Comparison of ENCODE assay signal across 9 mouse cellular contexts in the genomic region with DNA sequence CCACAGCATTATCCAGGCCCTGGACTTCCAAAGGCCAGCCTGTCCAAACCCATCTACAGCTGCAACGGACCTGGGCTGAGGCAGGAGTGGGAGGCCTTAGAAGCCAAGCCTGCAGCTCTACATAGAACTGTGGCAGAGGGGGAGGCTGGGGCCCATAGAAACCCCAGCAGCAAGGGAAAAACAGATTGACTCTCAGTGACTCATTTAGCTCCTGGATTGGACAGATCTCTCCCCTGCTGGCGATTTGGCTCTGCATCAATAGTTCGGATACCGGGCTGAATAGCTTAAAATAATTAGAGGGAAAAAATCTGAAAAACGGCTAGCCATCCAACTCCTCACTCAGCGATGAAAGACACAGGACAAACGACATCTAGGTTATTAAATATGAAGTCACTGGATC.
DNase-seq lines count a peak whose midpoint lies in the region; ATAC-seq and TF ChIP-seq lines count a peak whose summit lies in the region.
"Had no signal": no experiment of that assay in that cellular context is flagged by ENCODE, and none has a peak within 500 bp of the region (broad histone marks: within the 10 kb centered on the region; RNA-seq: fewer than 3 reads in every experiment).

No protein-coding gene starts in this region.

- dilution Hi-C loops in CH12.LX (cut with MboI; ENCODE audit: extremely low pct_ligation_motif_present, extremely low pct_unique_long_range_greater_than_20kb, low sequenced_read_pairs) = no loop called here

- H3K79me2 ChIP-seq in CH12.LX (replicated peaks; ENCODE audit: control insufficient read depth, extremely low read depth, insufficient read depth, poor library complexity, severe bottlenecking) = no peaks in the 10 kb centered on the region

- no peak overlapping the region for H3K4me3 ChIP-seq in CH12.LX (replicated peaks in 1 of 3; ENCODE audit: low read depth in 2 of 3, low read length in 2 of 3, poor library complexity in 1 of 3)
- H3K4me3 ChIP-seq: lung, embryonic 15.5 days had no signal

- no peak overlapping the region; the same call in 1 of the 2 replicates for H3K9ac ChIP-seq in CH12.LX (ENCODE audit: insufficient read depth, low read depth)
- H3K9ac ChIP-seq: lung, embryonic 15.5 days had no signal

- no peaks in the 10 kb centered on the region for H3K9me3 ChIP-seq in CH12.LX (replicated peaks; ENCODE audit: low read length)
- H3K9me3 ChIP-seq: lung, embryonic 15.5 days had no signal

- no peaks in the 10 kb centered on the region for H3K36me3 ChIP-seq in CH12.LX (replicated peaks in 1 of 2; ENCODE audit: control insufficient read depth in 1 of 2, insufficient read depth in 1 of 2, low read length in 1 of 2)
- H3K36me3 ChIP-seq: lung, embryonic 15.5 days had no signal

- no peak for TF ChIP-seq RAD21 in CH12.LX (IDR thresholded peaks at IDR 0.05; ENCODE audit: low read depth, low read length)

- DNase-seq in CH12.LX (ENCODE audit: extremely low read depth) = peak; percentile 75
- peak; percentile 69 for DNase-seq in cerebellum, adult 11-12 months
- peak; percentile 13 to 26 for DNase-seq in frontal cortex, postnatal 36 days (ENCODE audit: low spot score in 2 of 2)
- DNase-seq in left cerebral cortex, postnatal 36 days (ENCODE audit: low spot score in 2 of 2) = peak; percentile 17 to 31
- DNase-seq in ovary, postnatal 10 days (ENCODE audit: low spot score) = no peak
- DNase-seq in gastrocnemius, postnatal 14 days = no peak
- no peak for DNase-seq in lung, postnatal 25 days (ENCODE audit: low spot score)

- no peaks in the 10 kb centered on the region for H3K27me3 ChIP-seq in CH12.LX (replicated peaks)
- H3K27me3 ChIP-seq: lung, embryonic 15.5 days had no signal

- no peak for TF ChIP-seq CTCF in CH12.LX (conservative IDR thresholded peaks at IDR 0.05 in 1 of 2, IDR thresholded peaks at IDR 0.05 in 1 of 2; ENCODE audit: low read depth in 2 of 2, low read length in 2 of 2)

- peaks cover 19 to 40% of the 10 kb centered on the region in 2 experiments for H3K4me1 ChIP-seq in CH12.LX (ENCODE audit: control insufficient read depth in 1 of 2, insufficient read depth in 2 of 2)
- H3K4me1 ChIP-seq: lung, embryonic 15.5 days had no signal

- H3K27ac ChIP-seq in CH12.LX (ENCODE audit: insufficient read depth, low read depth) = no peak overlapping the region
- H3K27ac ChIP-seq: lung, embryonic 15.5 days had no signal

- TF ChIP-seq POLR2A in CH12.LX (IDR thresholded peaks at IDR 0.05; ENCODE audit: low read depth, low read length) = no peak

- peak; percentile 77 for TF ChIP-seq EP300 in CH12.LX (IDR thresholded peaks at IDR 0.05; ENCODE audit: low read length)

- intact Hi-C loops in left cerebral cortex, postnatal 36 days (cut with DNase I) = no loop called here
- intact Hi-C loops in gastrocnemius, postnatal 14 days (cut with DNase I; ENCODE audit: low total_unique reads) = no loop called here

- in situ Hi-C loops in CH12.LX (cut with MboI; ENCODE audit: low pct_ligation_motif_present, low pct_unique_long_range_greater_than_20kb, low sequenced_read_pairs) = no loop called here

- ATAC-seq in megakaryocyte progenitor cell, adult 5-6 weeks (replicated peaks; ENCODE audit: poor library complexity) = no peak

- H3K4me2 ChIP-seq in CH12.LX (ENCODE audit: insufficient read depth, low read depth, poor library complexity, severe bottlenecking) = no peak overlapping the region
- H3K4me2 ChIP-seq: lung, embryonic 15.5 days had no signal

TF ChIP-seq in CH12.LX, 34 proteins besides CTCF, POLR2A, EP300 and RAD21:
- TF ChIP-seq E2F4 (IDR thresholded peaks at IDR 0.05; ENCODE audit: insufficient replicate concordance, low read depth, low read length) (no peak), ZNF384 (IDR thresholded peaks at IDR 0.05; ENCODE audit: low read depth, low read length) (no peak), ETS1 (conservative IDR thresholded peaks at IDR 0.05; ENCODE audit: low read depth, low read length) (peak; percentile 51; the same call in 1 of the 2 replicates), SIN3A (IDR thresholded peaks at IDR 0.05; ENCODE audit: low read length) (0 out of 2 replicates have a peak, but pooled peaks have one; percentile 42), RCOR1 (conservative IDR thresholded peaks at IDR 0.05; ENCODE audit: low read depth, low read length) (no peak), TCF12 (IDR thresholded peaks at IDR 0.05; ENCODE audit: low read depth, low read length) (peak; percentile 34; the same call in 1 of the 2 replicates), SMC3 (IDR thresholded peaks at IDR 0.05; ENCODE audit: low read depth, low read length) (peak; percentile 15; the same call in 1 of the 2 replicates), JUND (conservative IDR thresholded peaks at IDR 0.05; ENCODE audit: low read depth, low read length) (peak; percentile 65; the same call in 1 of the 2 replicates), BHLHE40 (IDR thresholded peaks at IDR 0.05; ENCODE audit: low read depth, low read length) (peak; percentile 41; the same call in 1 of the 2 replicates), JUN (IDR thresholded peaks at IDR 0.05; ENCODE audit: insufficient read depth, low read depth, low read length) (peak; percentile 58; the same call in 1 of the 2 replicates), TBP (conservative IDR thresholded peaks at IDR 0.05; ENCODE audit: low read depth, low read length) (0 out of 2 replicates have a peak, but pooled peaks have one; percentile 12), USF1 (IDR thresholded peaks at IDR 0.05; ENCODE audit: low read depth, low read length) (no peak), GABPA (IDR thresholded peaks at IDR 0.05; ENCODE audit: insufficient replicate concordance, low read depth, low read length) (no peak), NRF1 (IDR thresholded peaks at IDR 0.05; ENCODE audit: low read depth, low read length) (no peak), USF2 (conservative IDR thresholded peaks at IDR 0.05; ENCODE audit: low read depth, low read length) (no peak), ZMIZ1 (IDR thresholded peaks at IDR 0.05; ENCODE audit: low read depth, low read length) (no peak), MXI1 (IDR thresholded peaks at IDR 0.05; ENCODE audit: low read depth, low read length) (0 out of 2 replicates have a peak, but pooled peaks have one; percentile 4), IRF4 (IDR thresholded peaks at IDR 0.05; ENCODE audit: low read depth, low read length) (peak; percentile 93), MYC (IDR thresholded peaks at IDR 0.05; ENCODE audit: low read depth, low read length) (no peak), ZKSCAN1 (IDR thresholded peaks at IDR 0.05; ENCODE audit: borderline replicate concordance, low read depth, low read length) (no peak), MEF2A (IDR thresholded peaks at IDR 0.05; ENCODE audit: borderline replicate concordance, low read depth, low read length) (peak; percentile 68; the same call in 1 of the 2 replicates), KAT2A (IDR thresholded peaks at IDR 0.05; ENCODE audit: insufficient replicate concordance, low read length) (no peak), MAZ (IDR thresholded peaks at IDR 0.05; ENCODE audit: low read depth, low read length) (no peak; the same call in 1 of the 2 replicates)

Comparison
In these comparisons a context has a peak if more than half of its experiments do, and no peak if none do; other contexts are left out.
1. DNase-seq: peak in CH12.LX (single experiment), cerebellum, adult 11-12 months (single experiment), frontal cortex, postnatal 36 days (2 of 2) and left cerebral cortex, postnatal 36 days (2 of 2); none in ovary, postnatal 10 days (single experiment), gastrocnemius, postnatal 14 days (single experiment) and lung, postnatal 25 days (single experiment).